11 mouse cellular contexts compared by ENCODE assay signal in the genomic region with DNA sequence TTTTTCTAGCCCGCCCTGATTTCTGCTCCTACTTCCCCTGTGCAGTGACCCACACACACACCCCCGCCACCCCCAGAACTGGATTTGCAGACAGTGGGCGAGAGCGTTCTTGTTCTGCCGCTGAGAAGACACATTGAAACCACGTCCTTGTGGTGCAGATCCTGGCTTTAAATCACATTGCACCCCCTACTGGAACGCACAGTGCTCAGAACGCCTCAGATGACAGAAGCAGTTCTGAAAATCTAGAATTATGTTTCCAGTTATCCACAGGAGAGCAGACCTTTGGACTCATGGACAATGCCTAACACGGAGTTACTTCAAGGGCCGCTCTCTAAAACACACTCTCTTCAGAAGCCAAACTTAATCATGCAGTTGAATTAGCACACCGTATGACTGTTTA. TPM values are rescaled to one million over a fixed set of nuclear protein-coding genes. Genes with fewer than 3 reads are reported as not detected.
DNase-seq lines count a peak whose midpoint lies in the region; ATAC-seq lines count a peak whose summit lies in the region.
"Had no signal": no experiment of that assay in that cellular context is flagged by ENCODE, and none has a peak within 500 bp of the region (broad histone marks: within the 10 kb centered on the region; RNA-seq: fewer than 3 reads in every experiment).

No protein-coding gene starts in this region.

- no peak overlapping the region for H3K9ac ChIP-seq in forebrain, embryonic 16.5 days (replicated peaks; ENCODE audit: low read depth, low read length)
- H3K9ac ChIP-seq in forebrain, embryonic 11.5 days (ENCODE audit: low read length), result no peak overlapping the region
- no peak overlapping the region for H3K9ac ChIP-seq in neural tube, embryonic 11.5 days (ENCODE audit: low read length)
- no peak overlapping the region for H3K9ac ChIP-seq in kidney, embryonic 15.5 days
- H3K9ac ChIP-seq: neural tube, embryonic 12.5 days had no signal

- no peaks in the 10 kb centered on the region for H3K27me3 ChIP-seq in forebrain, embryonic 16.5 days (replicated peaks; ENCODE audit: control insufficient read depth, insufficient read depth, low read length)
- H3K27me3 ChIP-seq in forebrain, embryonic 11.5 days (ENCODE audit: control insufficient read depth, insufficient read depth, low read length), result no peaks in the 10 kb centered on the region
- no peaks in the 10 kb centered on the region for H3K27me3 ChIP-seq in neural tube, embryonic 11.5 days (ENCODE audit: control insufficient read depth, insufficient read depth, low read length)
- no peaks in the 10 kb centered on the region for H3K27me3 ChIP-seq in kidney, embryonic 15.5 days
- H3K27me3 ChIP-seq: neural tube, embryonic 12.5 days had no signal

- H3K27ac ChIP-seq in forebrain, embryonic 16.5 days (ENCODE audit: low read length), result no peak overlapping the region
- H3K27ac ChIP-seq in forebrain, embryonic 11.5 days (ENCODE audit: low read depth, low read length), result no peak overlapping the region
- H3K27ac ChIP-seq in neural tube, embryonic 11.5 days (ENCODE audit: low read depth, low read length), result no peak overlapping the region
- H3K27ac ChIP-seq in kidney, embryonic 15.5 days, result no peak overlapping the region
- H3K27ac ChIP-seq: neural tube, embryonic 12.5 days had no signal

- ATAC-seq in forebrain, embryonic 16.5 days, result peak; percentile 64
- no peak for ATAC-seq in forebrain, embryonic 11.5 days (replicated peaks; ENCODE audit: low FRiP score)
- ATAC-seq in neural tube, embryonic 11.5 days (ENCODE audit: insufficient read depth, low FRiP score, low TSS enrichment), result no peak
- no peak; the same call in 1 of the 2 replicates for ATAC-seq in kidney, embryonic 15.5 days (replicated peaks; ENCODE audit: low FRiP score)
- no peak for ATAC-seq in erythroblast, adult 5-6 weeks (replicated peaks; ENCODE audit: low FRiP score, poor library complexity, severe bottlenecking)

- H3K4me3 ChIP-seq in forebrain, embryonic 16.5 days (replicated peaks; ENCODE audit: low read length), result no peak overlapping the region
- H3K4me3 ChIP-seq in forebrain, embryonic 11.5 days (ENCODE audit: low read depth, low read length), result no peak overlapping the region
- H3K4me3 ChIP-seq in neural tube, embryonic 11.5 days (ENCODE audit: low read depth, low read length), result no peak overlapping the region
- H3K4me3 ChIP-seq in kidney, embryonic 15.5 days (replicated peaks), result no peak overlapping the region
- H3K4me3 ChIP-seq: neural tube, embryonic 12.5 days had no signal

- no peaks in the 10 kb centered on the region for H3K36me3 ChIP-seq in forebrain, embryonic 16.5 days (ENCODE audit: control insufficient read depth, insufficient read depth)
- no peaks in the 10 kb centered on the region for H3K36me3 ChIP-seq in forebrain, embryonic 11.5 days (ENCODE audit: control insufficient read depth, insufficient read depth, low read length)
- no peaks in the 10 kb centered on the region for H3K36me3 ChIP-seq in neural tube, embryonic 11.5 days (ENCODE audit: control insufficient read depth, insufficient read depth, low read length)
- no peaks in the 10 kb centered on the region for H3K36me3 ChIP-seq in kidney, embryonic 15.5 days
- H3K36me3 ChIP-seq: G1E; neural tube, embryonic 12.5 days had no signal

- no peaks in the 10 kb centered on the region for H3K9me3 ChIP-seq in forebrain, embryonic 16.5 days (ENCODE audit: control insufficient read depth, low read length)
- H3K9me3 ChIP-seq in forebrain, embryonic 11.5 days (ENCODE audit: control insufficient read depth, low read length), result no peaks in the 10 kb centered on the region
- H3K9me3 ChIP-seq in neural tube, embryonic 11.5 days (ENCODE audit: control insufficient read depth, low read length), result no peaks in the 10 kb centered on the region
- no peaks in the 10 kb centered on the region for H3K9me3 ChIP-seq in kidney, embryonic 15.5 days (replicated peaks)
- H3K9me3 ChIP-seq: G1E; neural tube, embryonic 12.5 days had no signal

- H3K4me1 ChIP-seq in forebrain, embryonic 16.5 days (replicated peaks; ENCODE audit: control insufficient read depth, insufficient read depth, low read length), result peaks cover 5% of the 10 kb centered on the region; the same call in 1 of the 2 replicates
- H3K4me1 ChIP-seq in forebrain, embryonic 11.5 days (replicated peaks; ENCODE audit: control insufficient read depth, insufficient read depth, low read length), result no peaks in the 10 kb centered on the region
- H3K4me1 ChIP-seq in neural tube, embryonic 11.5 days (ENCODE audit: control insufficient read depth, insufficient read depth, low read length), result no peaks in the 10 kb centered on the region
- peaks cover 10% of the 10 kb centered on the region; the same call in 1 of the 2 replicates for H3K4me1 ChIP-seq in kidney, embryonic 15.5 days
- H3K4me1 ChIP-seq: neural tube, embryonic 12.5 days had no signal

- 43% methylated on average over 11 of the region's 11 CpGs for WGBS in forebrain, embryonic 16.5 days
- 60% methylated on average over 11 of the region's 11 CpGs for WGBS in forebrain, embryonic 11.5 days
- WGBS in neural tube, embryonic 11.5 days, result 51% methylated on average over 11 of the region's 11 CpGs
- WGBS in kidney, embryonic 15.5 days, result 19% methylated on average over 11 of the region's 11 CpGs

- H3K4me2 ChIP-seq in forebrain, embryonic 16.5 days (ENCODE audit: low read length), result no peak overlapping the region
- no peak overlapping the region for H3K4me2 ChIP-seq in forebrain, embryonic 11.5 days (ENCODE audit: low read depth, low read length, severe bottlenecking)
- no peak overlapping the region for H3K4me2 ChIP-seq in neural tube, embryonic 11.5 days (ENCODE audit: low read depth)
- peak overlapping the region; percentile 51 for H3K4me2 ChIP-seq in kidney, embryonic 15.5 days
- H3K4me2 ChIP-seq: neural tube, embryonic 12.5 days had no signal

- DNase-seq in forebrain, embryonic 11.5 days (ENCODE audit: low spot score), result no peak
- peak; percentile 42 for DNase-seq in neural tube, embryonic 11.5 days (ENCODE audit: low spot score)
- no peak for DNase-seq in neural tube, embryonic 10.5 days (ENCODE audit: extremely low spot score, low spot score)
- DNase-seq in right cerebral cortex, postnatal 25 days, result peak; percentile 25
- no peak for DNase-seq in cerebellum, adult 11 months

RNA-seq across cellular contexts. Expression of a gene that starts 16.6 kb away (rescaled TPM):
- polyA plus RNA-seq in forebrain, embryonic 16.5 days (2015; fragmentation: Nextera tagmentation; extraction: Ambion mirVana), result 25.0 and 29.7 TPM in 2 replicates
- polyA plus RNA-seq in forebrain, embryonic 11.5 days (2014; fragmentation: Nextera tagmentation; extraction: Ambion mirVana), result 32.2 and 36.1 TPM in 2 replicates
- 38.0 and 38.2 TPM in 2 replicates for polyA plus RNA-seq in neural tube, embryonic 11.5 days (2014; fragmentation: Nextera tagmentation; extraction: Ambion mirVana)
- 21.6 and 24.2 TPM in 2 replicates for polyA plus RNA-seq in kidney, embryonic 15.5 days (2015; fragmentation: Nextera tagmentation; extraction: Ambion mirVana)
- total RNA-seq in erythroblast, adult 5-6 weeks (2015; ENCODE audit: low replicate concordance), result 8.1 and 18.0 TPM in 2 replicates
- 14.1 and 23.1 TPM in 2 replicates for total RNA-seq in erythroblast, adult 5-6 weeks (2017; ENCODE audit: low replicate concordance)

RNA-seq across cellular contexts. Expression of a gene that starts 18.8 kb away (rescaled TPM):
- polyA plus RNA-seq in forebrain, embryonic 16.5 days (2015; fragmentation: Nextera tagmentation; extraction: Ambion mirVana), result not detected in 2 replicates
- polyA plus RNA-seq in forebrain, embryonic 11.5 days (2014; fragmentation: Nextera tagmentation; extraction: Ambion mirVana), result not detected in 2 replicates
- polyA plus RNA-seq in neural tube, embryonic 11.5 days (2014; fragmentation: Nextera tagmentation; extraction: Ambion mirVana), result not detected in 2 replicates
- polyA plus RNA-seq in kidney, embryonic 15.5 days (2015; fragmentation: Nextera tagmentation; extraction: Ambion mirVana), result not detected in 2 replicates
- not detected in 2 replicates for total RNA-seq in erythroblast, adult 5-6 weeks (2015; ENCODE audit: low replicate concordance)
- not detected in 2 replicates for total RNA-seq in erythroblast, adult 5-6 weeks (2017; ENCODE audit: low replicate concordance)
- total RNA-seq: G1E; heart, postnatal 10 days had no signal
- polyA plus RNA-seq: G1E; neural tube, embryonic 12.5 days had no signal

RNA-seq across cellular contexts. Expression of a gene that starts 59.1 kb away (rescaled TPM):
- 0.16 TPM in 1 of 2 replicates, not detected in the other for polyA plus RNA-seq in forebrain, embryonic 16.5 days (2015; fragmentation: Nextera tagmentation; extraction: Ambion mirVana)
- polyA plus RNA-seq in forebrain, embryonic 11.5 days (2014; fragmentation: Nextera tagmentation; extraction: Ambion mirVana), result not detected in 2 replicates
- polyA plus RNA-seq in neural tube, embryonic 11.5 days (2014; fragmentation: Nextera tagmentation; extraction: Ambion mirVana), result 0.18 TPM in 1 of 2 replicates, not detected in the other
- polyA plus RNA-seq in kidney, embryonic 15.5 days (2015; fragmentation: Nextera tagmentation; extraction: Ambion mirVana), result 0.09 and 0.18 TPM in 2 replicates
- total RNA-seq in erythroblast, adult 5-6 weeks (2015; ENCODE audit: low replicate concordance), result 0.38 and 1.0 TPM in 2 replicates
- 2.1 and 3.8 TPM in 2 replicates for total RNA-seq in erythroblast, adult 5-6 weeks (2017; ENCODE audit: low replicate concordance)
- total RNA-seq: G1E; heart, postnatal 10 days had no signal
- polyA plus RNA-seq: G1E; neural tube, embryonic 12.5 days had no signal

Comparison
In these comparisons a context has a peak if more than half of its experiments do, and no peak if none do; other contexts are left out.
1. DNase-seq: peak in neural tube, embryonic 11.5 days (single experiment) and right cerebral cortex, postnatal 25 days (single experiment); none in forebrain, embryonic 11.5 days (single experiment), neural tube, embryonic 10.5 days (single experiment) and cerebellum, adult 11 months (single experiment).